ENCODE assay signal across 16 mouse cellular contexts in genomic region chr15:97999546-97999945, GRCm38 (mm10). TPM values are rescaled to one million over a fixed set of nuclear protein-coding genes. Genes with fewer than 3 reads are reported as not detected.
DNase-seq lines count a peak whose midpoint lies in the region; ATAC-seq and TF ChIP-seq lines count a peak whose summit lies in the region.
"Had no signal": no experiment of that assay in that cellular context is flagged by ENCODE, and none has a peak within 500 bp of the region (broad histone marks: within the 10 kb centered on the region; RNA-seq: fewer than 3 reads in every experiment).

No protein-coding gene starts in this region.

- peaks cover 55% of the 10 kb centered on the region for H3K36me3 ChIP-seq in hindbrain, embryonic 10.5 days
- no peaks in the 10 kb centered on the region for H3K36me3 ChIP-seq in hindbrain, postnatal 0 days (ENCODE audit: insufficient read depth, low read length)
- H3K36me3 ChIP-seq in embryonic facial prominence, embryonic 13.5 days: peaks cover 37% of the 10 kb centered on the region
- peaks cover 14% of the 10 kb centered on the region for H3K36me3 ChIP-seq in limb, embryonic 15.5 days
- H3K36me3 ChIP-seq: intestine, embryonic 15.5 days; liver, embryonic 12.5 days had no signal

- H3K9ac ChIP-seq in hindbrain, postnatal 0 days (replicated peaks; ENCODE audit: low read length): no peak overlapping the region
- H3K9ac ChIP-seq in embryonic facial prominence, embryonic 13.5 days: peak overlapping the region; percentile 36; the same call in 1 of the 2 replicates
- H3K9ac ChIP-seq in limb, embryonic 15.5 days: no peak overlapping the region
- H3K9ac ChIP-seq: intestine, embryonic 15.5 days; liver, embryonic 12.5 days had no signal

- peak overlapping the region; percentile 96 for H3K27ac ChIP-seq in hindbrain, embryonic 10.5 days
- no peak overlapping the region for H3K27ac ChIP-seq in hindbrain, postnatal 0 days
- peak overlapping the region; percentile 39; the same call in 1 of the 2 replicates for H3K27ac ChIP-seq in embryonic facial prominence, embryonic 13.5 days
- H3K27ac ChIP-seq in limb, embryonic 15.5 days: peak overlapping the region; percentile 91; the same call in 1 of the 2 replicates
- H3K27ac ChIP-seq in layer of hippocampus, adult 2 months: no peak overlapping the region
- H3K27ac ChIP-seq: intestine, embryonic 15.5 days; liver, embryonic 12.5 days had no signal

- peak overlapping the region; percentile 79 for H3K4me3 ChIP-seq in hindbrain, embryonic 10.5 days
- no peak overlapping the region for H3K4me3 ChIP-seq in hindbrain, postnatal 0 days (ENCODE audit: low read length)
- H3K4me3 ChIP-seq in embryonic facial prominence, embryonic 13.5 days: peak overlapping the region; percentile 12
- peak overlapping the region; percentile 52 for H3K4me3 ChIP-seq in limb, embryonic 15.5 days
- H3K4me3 ChIP-seq in layer of hippocampus, adult 2 months: no peak overlapping the region
- H3K4me3 ChIP-seq: intestine, embryonic 15.5 days; liver, embryonic 12.5 days had no signal

- 28% methylated on average over 13 of the region's 13 CpGs for WGBS in hindbrain, embryonic 10.5 days
- WGBS in hindbrain, postnatal 0 days: 44% methylated on average over 13 of the region's 13 CpGs
- WGBS in embryonic facial prominence, embryonic 13.5 days: 48% methylated on average over 13 of the region's 13 CpGs
- 36% methylated on average over 13 of the region's 13 CpGs for WGBS in limb, embryonic 15.5 days

- TF ChIP-seq CTCF in hindbrain, postnatal 0 days (IDR thresholded peaks at IDR 0.05; ENCODE audit: low read depth): no peak
- TF ChIP-seq CTCF in layer of hippocampus, adult 2 months (conservative IDR thresholded peaks at IDR 0.05): no peak

- H3K9me3 ChIP-seq in hindbrain, embryonic 10.5 days: no peaks in the 10 kb centered on the region
- no peaks in the 10 kb centered on the region for H3K9me3 ChIP-seq in hindbrain, postnatal 0 days (ENCODE audit: low read length)
- H3K9me3 ChIP-seq in embryonic facial prominence, embryonic 13.5 days: no peaks in the 10 kb centered on the region
- no peaks in the 10 kb centered on the region for H3K9me3 ChIP-seq in limb, embryonic 15.5 days
- H3K9me3 ChIP-seq: intestine, embryonic 15.5 days; liver, embryonic 12.5 days had no signal

- no peak overlapping the region for H3K4me2 ChIP-seq in hindbrain, postnatal 0 days (ENCODE audit: low read depth, low read length)
- H3K4me2 ChIP-seq in embryonic facial prominence, embryonic 13.5 days: peak overlapping the region; percentile 90
- H3K4me2 ChIP-seq in limb, embryonic 15.5 days: peak overlapping the region; percentile 81
- H3K4me2 ChIP-seq: intestine, embryonic 15.5 days; liver, embryonic 12.5 days had no signal

- H3K4me1 ChIP-seq in hindbrain, embryonic 10.5 days (replicated peaks): peaks cover 67% of the 10 kb centered on the region
- H3K4me1 ChIP-seq in hindbrain, postnatal 0 days (ENCODE audit: insufficient read depth, low read length): peaks cover 41% of the 10 kb centered on the region
- peaks cover 49% of the 10 kb centered on the region for H3K4me1 ChIP-seq in embryonic facial prominence, embryonic 13.5 days
- peaks cover 61% of the 10 kb centered on the region for H3K4me1 ChIP-seq in limb, embryonic 15.5 days

- no peak for ATAC-seq in hindbrain, postnatal 0 days
- ATAC-seq in embryonic facial prominence, embryonic 13.5 days (ENCODE audit: insufficient number of reproducible peaks, insufficient read depth, low FRiP score, low TSS enrichment, low read depth): no peak
- no peak for ATAC-seq in limb, embryonic 15.5 days (ENCODE audit: insufficient number of reproducible peaks, low FRiP score, low TSS enrichment, low read depth)
- ATAC-seq in megakaryocyte-erythroid progenitor cell, adult 5-6 weeks (replicated peaks; ENCODE audit: low FRiP score, low TSS enrichment, poor library complexity, severe bottlenecking): no peak
- ATAC-seq: intestine, embryonic 15.5 days; liver, embryonic 12.5 days; Patski had no signal

- peaks cover 12% of the 10 kb centered on the region; the same call in 1 of the 2 replicates for H3K27me3 ChIP-seq in hindbrain, embryonic 10.5 days (ENCODE audit: insufficient read depth, poor library complexity, severe bottlenecking)
- peaks cover 40% of the 10 kb centered on the region; the same call in 1 of the 2 replicates for H3K27me3 ChIP-seq in hindbrain, postnatal 0 days (ENCODE audit: insufficient read depth, low read length)
- peaks cover 39% of the 10 kb centered on the region for H3K27me3 ChIP-seq in embryonic facial prominence, embryonic 13.5 days
- H3K27me3 ChIP-seq in limb, embryonic 15.5 days: peaks cover 38% of the 10 kb centered on the region

- DNase-seq in hindbrain, embryonic 10.5 days (ENCODE audit: low spot score): peak; percentile 37
- DNase-seq in hindbrain, postnatal 0 days (ENCODE audit: low spot score): no peak
- DNase-seq in ZHBTc4 (ENCODE audit: low read depth, low spot score): peak; percentile 71
- no peak for DNase-seq in adrenal gland, adult (ENCODE audit: inconsistent age in 2 of 2, low spot score in 1 of 2)
- no peak for DNase-seq in layer of hippocampus, adult 2 months (ENCODE audit: low spot score in 2 of 2)
- DNase-seq: adrenal gland, postnatal 14 days; cerebellum, postnatal 14 days; gastrocnemius, postnatal 25 days; kidney, postnatal 36 days; lung, postnatal 14 days had no signal

RNA-seq across cellular contexts. Expression of gene Col2a1, which starts 4.9 kb away (rescaled TPM):
- polyA plus RNA-seq in hindbrain, embryonic 10.5 days (2016; fragmentation: Nextera tagmentation; extraction: Ambion mirVana): 196 and 224 TPM in 2 replicates
- 19.3 and 28.9 TPM in 2 replicates for total RNA-seq in hindbrain, postnatal 0 days (2014; rRNA removed)
- polyA plus RNA-seq in hindbrain, postnatal 0 days (2015; fragmentation: Nextera tagmentation; extraction: Ambion mirVana): 7.4 and 8.1 TPM in 2 replicates
- polyA plus RNA-seq in embryonic facial prominence, embryonic 13.5 days (2015; fragmentation: Nextera tagmentation; extraction: Ambion mirVana): 306 and 385 TPM in 2 replicates
- polyA plus RNA-seq in limb, embryonic 15.5 days (2015; fragmentation: Nextera tagmentation; extraction: Ambion mirVana): 807 and 885 TPM in 2 replicates
- not detected in 2 replicates for total RNA-seq in megakaryocyte-erythroid progenitor cell, adult 5-6 weeks (2014; fragmentation: Nextera tagmentation)
- not detected in 2 replicates for total RNA-seq in megakaryocyte-erythroid progenitor cell, adult 5-6 weeks (2017)
- 1 to 10 TPM in 1 of 2 experiments, under 1 TPM in 1; 0.61 to 1.2 TPM for total RNA-seq in layer of hippocampus, adult 2 months (2021)
- total RNA-seq: adrenal gland, postnatal 14 days had no signal

RNA-seq across cellular contexts. Expression of gene Tmem106c, which starts 35.5 kb away (rescaled TPM):
- 58.9 and 64.5 TPM in 2 replicates for polyA plus RNA-seq in hindbrain, embryonic 10.5 days (2016; fragmentation: Nextera tagmentation; extraction: Ambion mirVana)
- total RNA-seq in hindbrain, postnatal 0 days (2014; rRNA removed): 53.7 and 57.9 TPM in 2 replicates
- polyA plus RNA-seq in hindbrain, postnatal 0 days (2015; fragmentation: Nextera tagmentation; extraction: Ambion mirVana): 55.9 and 57.9 TPM in 2 replicates
- 37.8 and 38.7 TPM in 2 replicates for polyA plus RNA-seq in embryonic facial prominence, embryonic 13.5 days (2015; fragmentation: Nextera tagmentation; extraction: Ambion mirVana)
- polyA plus RNA-seq in limb, embryonic 15.5 days (2015; fragmentation: Nextera tagmentation; extraction: Ambion mirVana): 48.8 and 51.3 TPM in 2 replicates
- total RNA-seq in megakaryocyte-erythroid progenitor cell, adult 5-6 weeks (2014; fragmentation: Nextera tagmentation): 20.9 and 35.9 TPM in 2 replicates
- 13.1 and 18.7 TPM in 2 replicates for total RNA-seq in megakaryocyte-erythroid progenitor cell, adult 5-6 weeks (2017)
- 10 to 100 TPM; 32.8 to 34.1 TPM for total RNA-seq in layer of hippocampus, adult 2 months (2021)

Comparison
In these comparisons a context has a peak if more than half of its experiments do, and no peak if none do; other contexts are left out.
1. DNase-seq: peak in hindbrain, embryonic 10.5 days (single experiment) and ZHBTc4 (single experiment); none in hindbrain, postnatal 0 days (single experiment), adrenal gland, adult (0 of 2) and layer of hippocampus, adult 2 months (0 of 2).
2. H3K27ac ChIP-seq: peak in hindbrain, embryonic 10.5 days (single experiment), embryonic facial prominence, embryonic 13.5 days (single experiment) and limb, embryonic 15.5 days (single experiment); none in hindbrain, postnatal 0 days (single experiment) and layer of hippocampus, adult 2 months (single experiment).
3. H3K4me3 ChIP-seq: peak in hindbrain, embryonic 10.5 days (single experiment), embryonic facial prominence, embryonic 13.5 days (single experiment) and limb, embryonic 15.5 days (single experiment); none in hindbrain, postnatal 0 days (single experiment) and layer of hippocampus, adult 2 months (single experiment).
4. RNA of gene Col2a1, which starts 4.9 kb away (polyA plus RNA-seq): 807 to 885 TPM in limb, embryonic 15.5 days, 306 to 385 TPM in embryonic facial prominence, embryonic 13.5 days and 196 to 224 TPM in hindbrain, embryonic 10.5 days; 7.4 to 8.1 TPM in hindbrain, postnatal 0 days; every median in the first group is over 10 times any median in the second.